Mouse (Mus musculus) heart, postnatal 10 days (tissue): ENCODE data around the gene Gm11084. TPM values are rescaled to one million over a fixed set of nuclear protein-coding genes. Genes with fewer than 3 reads are reported as not detected.

ENCODE experiments used
- DNase-seq, 2 experiments: peaks; one replicate each; pipeline ENCODE4 v3.0.0; 2021
- intact Hi-C: fragments of 180-260 bp; cut with DNase I; formaldehyde crosslinking; loops from one replicate; pipeline ENCODE4 v1.15.1; 2025
- microRNA-seq, 2 experiments: library from miRNA; unstranded; fragments of <30 nt; microRNA quantifications; one replicate each; pipeline ENCODE4 v1.2.0; 2022
- total RNA-seq, 2 experiments: library from RNA; stranded (reverse); gene quantifications; 2 replicates each; pipeline ENCODE4 v1.2.3; 2021

Gene Gm11084
- total RNA-seq, 2 experiments from 2014 or later: not detected

DNA sequence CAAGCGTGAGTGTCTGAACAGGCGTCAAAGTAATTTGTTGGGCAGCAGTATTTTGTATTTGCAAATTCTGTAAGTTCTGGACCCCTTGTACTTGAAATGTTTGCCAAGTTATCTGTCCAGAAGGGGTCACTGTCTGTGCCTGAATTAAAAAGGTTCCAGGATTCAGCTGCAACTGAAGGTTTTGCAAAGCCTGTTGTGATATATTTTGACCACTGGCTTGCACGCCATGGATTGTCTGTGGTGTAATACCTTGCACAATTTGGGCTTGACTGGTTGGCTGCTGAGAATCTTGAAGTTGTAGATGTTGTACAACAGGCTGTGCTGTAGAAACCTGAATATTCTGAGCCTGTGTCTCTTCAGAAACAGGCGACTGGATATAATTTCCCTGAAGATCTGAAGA, 16.2 kb downstream of the Gm11084 start:
- intact Hi-C loops: loop anchor here (5.0 kb wide), 1 partner anchor 33 kb away; no protein-coding TSS in a partner anchor
- DNase-seq: no peak

GRCm38 (mm10) chr2:72968536-72968935, 18.0 kb downstream of the Gm11084 start:
- DNase-seq: no peak
- intact Hi-C loops: no loop called here

DNA sequence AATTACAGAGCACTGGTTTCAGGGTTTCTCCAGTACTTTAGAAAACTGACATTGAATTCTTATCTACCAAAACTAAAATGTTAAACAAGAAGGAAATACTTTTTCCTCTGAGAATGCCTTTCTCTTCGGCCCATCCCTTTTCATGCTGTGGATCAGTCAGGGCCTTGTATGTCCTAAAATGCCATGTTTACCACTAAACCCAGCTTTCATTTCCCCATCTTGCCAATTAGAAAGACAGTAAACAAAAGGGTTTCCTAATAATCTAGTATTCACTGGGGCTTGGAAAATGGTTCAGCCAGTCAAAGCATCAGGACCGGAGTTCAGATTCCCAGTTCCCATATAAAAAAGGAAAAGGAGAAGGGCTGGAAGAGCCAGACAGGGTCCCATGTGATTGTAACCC, 21.1 kb downstream of the Gm11084 start:
- intact Hi-C loops: no loop called here
- no peak for DNase-seq

DNA sequence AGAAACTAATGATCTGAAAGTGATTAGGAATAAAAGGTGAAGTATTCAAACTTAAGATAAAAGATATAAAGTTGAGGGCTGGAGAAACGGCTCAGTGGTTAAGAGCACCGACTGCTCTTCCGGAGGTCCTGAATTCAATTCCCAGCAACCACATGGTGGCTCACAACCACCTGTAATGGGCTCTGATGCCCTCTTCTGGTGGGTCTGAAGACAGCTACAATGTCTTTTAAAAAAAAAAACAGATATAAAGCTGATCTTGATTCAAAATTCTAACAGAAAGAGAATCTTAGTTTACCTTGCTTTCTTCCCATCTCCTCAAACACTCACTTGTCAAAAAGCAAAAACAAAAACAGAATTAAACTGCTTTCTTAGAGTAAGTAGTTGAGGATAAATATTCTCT, 30.1 kb downstream of the Gm11084 start:
- intact Hi-C loops: no loop called here
- no peak for DNase-seq

DNA sequence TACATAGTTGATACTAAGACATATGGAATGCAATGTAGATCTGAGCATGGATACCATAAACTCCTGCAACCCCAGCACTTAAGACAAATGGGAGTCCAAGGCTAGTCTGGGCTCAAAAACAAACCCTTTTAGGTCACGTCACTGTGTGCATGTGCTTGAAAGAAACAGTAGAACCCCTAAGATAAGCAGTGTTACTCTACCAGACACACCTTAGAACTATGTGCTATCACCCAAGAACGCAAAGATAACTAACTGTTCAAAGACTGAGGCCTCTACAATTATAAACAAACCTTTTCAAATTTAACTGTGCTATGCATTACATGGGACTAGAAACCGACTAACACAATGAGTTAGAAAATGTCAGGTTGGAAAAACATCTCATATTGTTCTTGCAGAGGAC, 33.5 kb downstream of the Gm11084 start:
- intact Hi-C loops: no loop called here
- no peak for DNase-seq

DNA sequence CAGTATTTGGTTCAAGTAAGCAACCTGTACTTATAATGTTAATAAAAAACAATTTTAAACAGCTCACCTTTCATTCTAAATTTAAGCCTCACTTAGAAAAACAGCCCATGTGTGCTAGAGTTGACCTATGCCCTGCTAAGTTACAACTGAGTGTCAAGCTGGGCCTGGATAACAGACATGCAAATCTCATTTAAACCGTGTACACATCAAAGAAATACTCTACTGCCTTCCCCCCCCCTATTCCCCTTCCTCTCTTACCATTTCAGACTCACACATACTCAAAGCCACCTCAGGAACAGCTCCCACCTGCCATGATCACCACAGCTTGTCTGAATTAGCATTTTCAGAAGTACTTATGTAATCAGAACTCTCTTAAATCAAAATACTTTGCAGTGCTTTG, 50.6 kb downstream of the Gm11084 start:
- no peak for DNase-seq
- intact Hi-C loops: loop anchor here (5.0 kb wide), 1 partner anchor 36 kb away; no protein-coding TSS in a partner anchor

DNA sequence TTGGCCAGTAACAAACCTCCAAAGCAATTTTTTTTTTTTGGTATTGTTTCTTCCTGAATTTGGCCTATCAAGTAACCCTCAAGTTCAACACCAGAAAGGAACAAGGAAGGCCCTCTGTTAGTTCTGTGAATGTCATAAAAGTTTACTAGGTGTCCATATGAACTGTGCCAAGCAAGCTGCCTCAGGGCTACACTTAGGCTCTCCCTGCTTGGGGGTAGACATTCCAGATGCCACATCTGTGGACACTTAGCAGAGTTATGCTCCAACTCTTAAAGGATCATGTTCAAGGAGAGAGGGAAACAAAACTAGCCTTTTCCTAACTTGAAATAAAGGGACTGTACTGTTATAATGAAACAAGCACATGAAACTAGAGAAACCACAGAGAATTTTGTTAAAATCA, 54.3 kb downstream of the Gm11084 start:
- no peak for DNase-seq
- intact Hi-C loops: no loop called here

DNA sequence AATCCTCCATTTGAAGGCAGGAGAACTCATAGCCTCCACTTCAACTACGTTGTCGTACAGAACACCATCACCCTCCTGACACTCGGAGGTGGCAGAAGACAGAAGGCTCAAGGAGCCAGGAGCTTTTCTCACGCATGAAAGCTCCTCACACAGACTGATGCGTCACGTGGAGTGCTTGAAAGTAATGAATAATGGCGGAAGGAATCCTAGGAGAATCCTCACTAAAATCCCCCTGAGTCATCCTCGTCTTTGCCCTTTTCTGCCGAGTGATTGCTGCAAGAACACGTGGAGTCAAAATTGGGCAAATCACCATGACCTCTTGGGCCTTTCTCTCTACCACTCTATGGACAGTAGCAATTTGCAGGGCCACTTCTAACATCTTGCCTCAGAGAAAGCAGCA, 61.5 kb downstream of the Gm11084 start:
- intact Hi-C loops: no loop called here

More for the DNA sequence above, 61.5 kb downstream of the Gm11084 start:
- no peak for DNase-seq

Small RNA genes lying within 50 kb of the gene (microRNA-seq; reads per million reads assigned to microRNA genes)
- 0 reads per million in 2 experiments for gene Gm25960

Other genes with a start within 250 kb of the Gm11084 start
- gene Sp3, start 6.3 kb downstream of the Gm11084 start, total RNA-seq: 10 to 100 TPM; 60.3 to 61.8 TPM
- gene Ola1, start 232.2 kb upstream of the Gm11084 start, total RNA-seq: 10 to 100 TPM; 53.9 to 59.5 TPM